Mouse (Mus musculus) megakaryocyte-erythroid progenitor cell, adult 5-6 weeks (primary cell): Measurements from ENCODE around the gene Znhit1. TPM values are rescaled to one million over a fixed set of nuclear protein-coding genes. Genes with fewer than 3 reads are reported as not detected.

ENCODE experiments used
- ATAC-seq: replicated peaks from 2 replicates; pipeline ENCODE4 v1.8.0; 2016; ENCODE audit warnings: mild to moderate bottlenecking, inconsistent platforms; ENCODE audit not compliant: severe bottlenecking, poor library complexity, low FRiP score, low TSS enrichment
- total RNA-seq, 2 experiments: library from RNA; stranded (forward) in 1 of 2; stranded (reverse) in 1 of 2; fragments of 200-1000, 215-1000 nt in 1 of 2; fragments of >200 nt in 1 of 2; fragmentation: Nextera tagmentation in 1 of 2; gene quantifications; 2 replicates each; pipeline ENCODE4 v1.2.3; 2014 to 2017

The Znhit1 gene
- total RNA-seq, 2 experiments from 2014 or later: 18.8 to 67.3 TPM

- no peak for ATAC-seq
These were observed 54.9 kb downstream of the Znhit1 start for GRCm38 (mm10) chr5:136932956-136933355.

Other genes with a start within 250 kb of the Znhit1 start
- not detected in 2 replicates for gene Col26a1, start 104.8 kb downstream of the Znhit1 start, total RNA-seq (2014; fragmentation: Nextera tagmentation)
- gene Col26a1, start 104.8 kb downstream of the Znhit1 start, total RNA-seq (2017): not detected in 2 replicates
- 12.1 and 17.4 TPM in 2 replicates for gene Ift22, start 79.9 kb downstream of the Znhit1 start, total RNA-seq (2014; fragmentation: Nextera tagmentation)
- gene Ift22, start 79.9 kb downstream of the Znhit1 start, total RNA-seq (2017): 1.5 and 5.4 TPM in 2 replicates
- 160 and 187 TPM in 2 replicates for gene Fis1, start 34.7 kb downstream of the Znhit1 start, total RNA-seq (2014; fragmentation: Nextera tagmentation)
- 61.1 and 71.8 TPM in 2 replicates for gene Fis1, start 34.7 kb downstream of the Znhit1 start, total RNA-seq (2017)
- 0.13 TPM in 1 of 2 replicates, not detected in the other for gene Cldn15, start 21.4 kb downstream of the Znhit1 start, total RNA-seq (2014; fragmentation: Nextera tagmentation)
- not detected in 2 replicates for gene Cldn15, start 21.4 kb downstream of the Znhit1 start, total RNA-seq (2017)
- gene Plod3, start 1.0 kb downstream of the Znhit1 start, total RNA-seq (2014; fragmentation: Nextera tagmentation): 19.8 and 22.1 TPM in 2 replicates
- gene Plod3, start 1.0 kb downstream of the Znhit1 start, total RNA-seq (2017): 19.0 and 22.1 TPM in 2 replicates
- not detected in 2 replicates for gene Vgf, start 38.4 kb upstream of the Znhit1 start, total RNA-seq (2014; fragmentation: Nextera tagmentation)
- gene Vgf, start 38.4 kb upstream of the Znhit1 start, total RNA-seq (2017): 0.27 and 0.47 TPM in 2 replicates
- 52.2 and 78.7 TPM in 2 replicates for gene Ap1s1, start 58.1 kb upstream of the Znhit1 start, total RNA-seq (2014; fragmentation: Nextera tagmentation)
- 46.5 and 50.2 TPM in 2 replicates for gene Ap1s1, start 58.1 kb upstream of the Znhit1 start, total RNA-seq (2017)
- 0.72 TPM in 1 of 2 replicates, not detected in the other for gene Serpine1, start 84.2 kb upstream of the Znhit1 start, total RNA-seq (2014; fragmentation: Nextera tagmentation)
- gene Serpine1, start 84.2 kb upstream of the Znhit1 start, total RNA-seq (2017): 0.94 TPM in 1 of 2 replicates, not detected in the other
- 23.7 and 28.2 TPM in 2 replicates for gene Trim56, start 128.2 kb upstream of the Znhit1 start, total RNA-seq (2014; fragmentation: Nextera tagmentation)
- 20.8 and 29.0 TPM in 2 replicates for gene Trim56, start 128.2 kb upstream of the Znhit1 start, total RNA-seq (2017)
- not detected in 2 replicates for gene Muc3, start 161.3 kb upstream of the Znhit1 start, total RNA-seq (2014; fragmentation: Nextera tagmentation)
- gene Muc3, start 161.3 kb upstream of the Znhit1 start, total RNA-seq (2017): not detected in 2 replicates
- 0.25 and 0.61 TPM in 2 replicates for gene Muc3a, start 224.4 kb upstream of the Znhit1 start, total RNA-seq (2014; fragmentation: Nextera tagmentation)
- gene Muc3a, start 224.4 kb upstream of the Znhit1 start, total RNA-seq (2017): not detected in 2 replicates